Mouse (Mus musculus) spleen, postnatal 4 days (tissue): ENCODE measurements around the gene Tcp11l2.

ENCODE experiments used
- DNase-seq, 2 experiments: peaks; one replicate each; pipeline ENCODE4 v3.0.0; 2022; ENCODE audit warnings: low spot score in 2 of 2

Gene Tcp11l2

DNA sequence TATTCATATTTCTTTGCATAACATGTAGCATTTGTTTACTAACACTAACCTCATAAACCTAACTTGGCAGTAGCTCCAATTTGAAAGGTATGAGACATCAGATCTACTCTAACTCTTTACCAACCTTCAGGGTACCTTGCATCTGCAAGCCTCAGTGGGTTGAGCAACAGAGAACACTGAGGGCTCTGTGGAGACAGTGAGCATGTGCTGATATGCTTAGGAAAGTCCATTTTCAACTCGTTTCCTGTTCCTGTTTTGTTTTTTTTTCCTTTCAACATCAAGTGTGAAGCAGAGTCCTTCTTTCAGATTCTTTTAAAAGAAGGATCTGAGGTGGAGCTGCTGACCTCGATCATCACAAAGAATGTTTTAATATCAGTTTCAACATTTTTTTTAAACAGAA lies 20.3 kb upstream of the Tcp11l2 start:
- no peak for DNase-seq

DNA sequence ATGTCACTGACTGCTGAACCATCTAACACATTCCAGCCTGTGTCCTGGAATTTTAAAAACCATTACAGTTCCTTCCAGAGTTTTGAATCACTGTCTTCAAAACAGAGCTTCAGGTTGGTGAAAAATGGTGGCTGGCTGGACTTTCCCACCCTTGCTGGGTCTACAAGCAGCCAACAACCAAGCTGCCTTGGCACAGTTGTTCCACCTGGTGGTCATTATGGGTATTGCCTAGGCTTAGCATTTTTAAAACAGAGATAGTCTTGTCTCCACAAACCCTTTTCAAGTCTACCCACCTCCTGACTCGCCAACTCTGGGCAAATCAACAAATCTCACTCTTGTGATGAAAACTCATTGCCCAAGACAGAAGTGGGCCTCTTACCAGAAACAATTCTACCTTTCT lies 17.9 kb upstream of the Tcp11l2 start:
- no peak for DNase-seq

DNA sequence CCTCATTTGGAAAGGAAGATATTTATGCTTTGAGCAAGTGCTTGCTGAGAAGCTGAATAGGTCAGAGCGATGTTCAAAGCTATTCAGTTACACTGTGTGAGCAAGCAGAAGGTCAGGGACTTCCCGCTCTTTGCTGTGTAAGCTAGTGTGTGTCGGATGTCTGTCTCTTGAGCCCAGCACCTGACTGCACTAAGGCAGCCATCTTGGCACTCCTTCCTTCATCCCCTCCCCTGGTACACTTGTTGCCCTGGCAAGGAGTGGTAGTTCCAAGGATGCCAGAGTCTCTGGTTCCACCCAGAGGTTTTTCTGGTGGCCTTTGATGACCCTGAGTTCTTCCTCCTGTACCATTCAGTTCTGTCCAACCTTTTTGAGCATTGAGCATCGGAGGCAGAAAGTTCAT lies 16.4 kb upstream of the Tcp11l2 start:
- DNase-seq: no peak

DNA sequence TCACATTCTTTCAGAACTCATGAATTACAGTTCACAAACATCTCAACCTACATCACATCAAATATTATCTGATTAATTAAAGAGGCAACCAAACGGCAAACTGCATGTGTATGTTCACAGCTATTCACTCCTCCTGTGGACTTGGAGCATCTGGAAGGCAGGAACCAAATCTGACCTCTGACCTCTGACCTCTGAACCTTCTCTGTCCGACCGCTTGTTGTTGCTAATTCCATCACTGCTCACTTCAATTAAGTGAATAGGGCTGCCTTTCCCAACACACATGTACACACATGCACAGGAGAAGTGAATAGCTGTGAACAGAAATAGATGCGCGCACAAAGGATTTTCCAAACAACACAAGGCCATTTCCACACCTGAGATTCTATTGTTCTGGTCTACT lies 14.3 kb upstream of the Tcp11l2 start:
- no peak for DNase-seq

DNA sequence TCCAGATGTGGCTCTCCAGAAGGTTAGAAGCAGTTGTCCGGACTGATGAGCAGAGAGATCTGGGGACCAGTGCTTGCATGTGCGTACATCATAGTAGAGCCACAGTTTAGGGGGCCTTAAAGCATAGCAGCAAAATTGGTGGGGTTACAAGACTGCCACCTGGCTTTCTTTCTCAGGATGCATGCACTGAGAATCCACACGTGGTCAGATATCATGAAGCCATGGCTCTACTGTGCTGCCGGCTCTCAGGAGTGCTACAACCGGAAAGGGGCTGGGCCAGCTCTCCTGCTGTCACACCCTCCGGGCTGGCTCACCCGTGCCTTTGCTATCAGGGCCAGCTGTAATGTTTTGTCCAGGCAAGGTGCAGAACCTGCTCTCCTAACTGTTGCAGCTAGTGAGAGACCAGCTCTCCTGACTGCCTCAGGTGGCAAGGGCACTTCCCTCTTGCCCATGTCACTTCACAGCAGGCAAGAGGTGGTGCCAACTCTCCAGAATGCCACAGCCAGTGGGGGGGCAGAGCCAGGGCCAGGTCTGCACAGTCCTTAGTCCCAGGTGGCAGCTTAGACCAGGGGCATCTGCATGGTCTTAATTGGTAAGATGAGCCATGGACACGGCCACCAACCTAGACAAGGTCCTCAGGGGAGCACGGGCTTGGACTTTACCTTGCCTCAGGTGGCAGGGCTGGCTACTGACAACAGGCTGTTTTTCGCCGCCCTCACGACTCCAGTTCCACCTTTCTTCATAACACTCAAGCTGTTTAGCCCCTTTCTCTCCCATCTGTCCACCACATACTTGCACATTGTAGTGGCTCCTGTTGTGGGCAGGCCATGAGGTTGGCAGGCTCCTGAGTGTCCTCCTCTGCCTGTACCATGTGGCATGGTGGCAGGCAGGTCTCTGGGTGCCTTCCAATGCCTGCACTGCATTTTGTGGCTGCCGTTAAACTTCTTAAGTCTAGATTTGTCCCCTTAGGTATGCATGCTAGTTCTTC lies 13.6 kb upstream of the Tcp11l2 start:
- no peak for DNase-seq

DNA sequence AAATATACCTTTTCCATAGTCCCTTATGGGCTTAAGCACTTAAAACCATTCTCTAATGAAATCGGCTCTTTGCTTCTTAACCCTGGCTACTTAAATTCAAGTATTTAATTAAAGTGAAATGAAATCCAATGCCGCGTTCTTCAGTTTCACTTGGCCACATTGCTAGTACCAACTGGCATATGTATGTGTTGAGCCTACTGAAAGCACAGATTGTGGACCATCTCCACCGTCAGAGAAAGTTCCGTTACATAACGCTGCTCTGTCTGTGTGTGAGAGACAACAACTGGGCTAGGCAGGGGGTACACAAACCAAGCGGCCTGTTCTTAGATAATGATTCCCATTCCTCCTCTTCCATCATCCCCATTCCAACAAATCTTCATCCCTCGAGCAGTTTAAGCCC lies 12.0 kb upstream of the Tcp11l2 start:
- DNase-seq: no peak

DNA sequence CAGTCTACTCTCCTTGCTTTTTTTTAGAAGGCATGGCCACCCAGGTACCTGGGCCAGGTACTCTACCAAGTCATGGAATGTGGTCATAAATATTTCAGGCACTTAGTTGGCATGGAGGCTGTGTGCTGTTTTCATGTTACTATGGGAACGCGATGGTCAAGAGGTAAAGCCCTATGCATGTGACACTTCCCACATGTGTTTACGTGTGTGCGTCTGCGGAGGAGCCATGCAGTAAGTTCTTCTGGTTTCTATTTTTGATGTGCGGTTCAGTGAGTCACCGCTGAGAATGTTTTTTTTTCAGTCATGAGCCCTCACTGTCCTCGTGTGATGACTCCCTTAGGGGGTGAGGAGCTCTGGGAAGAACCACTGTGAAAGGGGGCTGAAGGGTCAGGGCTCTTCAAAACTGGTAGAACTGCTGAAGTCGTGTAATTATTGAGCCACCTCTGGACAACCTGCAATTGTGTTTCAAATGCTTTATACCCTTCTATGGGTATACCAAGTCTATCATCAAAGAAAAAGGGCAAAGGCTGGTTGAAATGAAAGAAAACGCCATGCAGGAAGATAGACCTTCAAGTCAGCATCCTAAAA lies 5.3 kb upstream of the Tcp11l2 start:
- no peak for DNase-seq

DNA sequence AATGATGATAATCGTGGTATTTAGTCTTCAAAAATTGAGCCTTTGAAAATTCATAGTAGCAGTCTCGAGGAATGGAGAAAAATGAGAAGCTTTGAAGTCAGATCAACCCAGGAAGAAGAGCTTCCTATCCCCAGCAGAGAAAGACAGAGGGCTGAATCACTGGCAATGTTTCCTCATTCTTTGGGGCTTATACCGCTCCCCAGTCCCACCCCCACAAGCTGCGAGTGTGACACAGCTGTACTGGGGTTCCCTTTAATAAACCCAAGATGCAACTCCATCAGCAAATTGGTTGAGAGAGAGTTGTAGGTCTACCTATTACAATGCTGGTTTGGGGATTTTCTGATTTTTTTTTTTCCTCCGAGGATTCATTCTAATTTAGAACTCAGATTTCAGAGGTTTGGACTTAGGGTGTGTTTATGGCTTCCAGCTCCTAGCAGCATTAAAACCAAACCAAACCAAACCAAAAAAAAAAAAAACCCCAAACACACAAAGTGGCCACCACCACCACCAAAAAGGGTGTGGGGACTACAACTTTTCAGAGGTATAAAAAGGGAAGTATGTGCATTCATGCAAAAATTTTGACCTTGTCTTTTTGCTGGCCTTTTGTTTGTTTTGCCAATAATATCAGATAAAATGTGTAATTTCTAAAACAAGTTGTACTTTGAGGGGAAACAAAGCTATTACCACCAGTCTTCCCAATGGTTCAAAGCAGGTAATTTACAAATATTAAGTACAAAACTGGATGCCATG lies 2.6 kb upstream of the Tcp11l2 start:
- DNase-seq: no peak

DNA sequence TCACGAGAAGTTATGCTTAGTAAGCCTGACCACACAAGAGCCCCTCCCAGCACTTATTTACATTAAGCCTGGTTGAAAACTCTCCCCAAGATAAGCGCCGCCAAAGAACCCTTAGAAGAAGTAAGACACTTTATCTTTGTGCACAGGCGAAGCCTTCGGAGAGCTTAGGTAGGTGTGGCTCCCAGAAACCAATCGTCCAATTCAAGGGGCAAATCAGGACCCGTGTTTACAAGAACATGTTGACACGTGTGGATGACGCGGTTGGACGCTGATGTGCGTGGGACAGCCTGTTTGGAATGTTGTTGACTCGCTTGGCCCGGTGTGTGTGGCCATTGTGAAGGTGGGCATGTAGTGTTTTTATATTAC lies 414 bp upstream of the Tcp11l2 start:
- no peak for DNase-seq

DNA sequence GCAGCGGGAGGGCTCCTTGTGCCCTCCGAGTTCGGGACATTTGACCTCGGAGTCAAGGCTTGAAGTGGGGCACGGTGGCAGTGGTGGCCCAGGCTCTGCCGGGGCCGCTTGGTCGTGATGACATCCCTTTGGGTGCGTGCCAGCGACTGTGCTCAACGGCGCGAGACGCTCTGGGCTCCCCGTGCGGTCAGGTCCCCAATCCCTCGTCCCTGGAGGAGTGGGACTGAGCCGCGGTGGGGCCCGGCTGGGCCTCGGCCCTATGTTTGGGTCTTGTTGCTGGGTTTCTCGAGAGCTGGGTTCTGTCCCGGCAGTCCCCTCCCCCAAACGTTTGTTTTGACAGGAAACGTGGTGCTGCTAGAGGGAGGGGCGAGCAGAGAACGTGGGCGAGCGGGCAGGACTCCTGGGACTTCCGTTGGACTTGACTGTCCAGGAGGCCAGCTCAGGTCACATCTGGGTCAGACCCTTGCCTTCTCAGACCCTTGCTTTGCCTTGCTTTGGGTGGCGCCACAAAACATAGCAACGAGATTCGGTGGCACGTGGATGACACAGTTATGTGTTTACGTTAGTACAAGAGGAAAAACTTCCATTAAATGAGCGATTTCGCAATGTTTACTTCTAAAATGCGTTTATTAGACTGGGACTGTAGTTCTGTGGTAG lies 773 bp downstream of the Tcp11l2 start:
- peak; percentile 73 to 90 for DNase-seq

DNA sequence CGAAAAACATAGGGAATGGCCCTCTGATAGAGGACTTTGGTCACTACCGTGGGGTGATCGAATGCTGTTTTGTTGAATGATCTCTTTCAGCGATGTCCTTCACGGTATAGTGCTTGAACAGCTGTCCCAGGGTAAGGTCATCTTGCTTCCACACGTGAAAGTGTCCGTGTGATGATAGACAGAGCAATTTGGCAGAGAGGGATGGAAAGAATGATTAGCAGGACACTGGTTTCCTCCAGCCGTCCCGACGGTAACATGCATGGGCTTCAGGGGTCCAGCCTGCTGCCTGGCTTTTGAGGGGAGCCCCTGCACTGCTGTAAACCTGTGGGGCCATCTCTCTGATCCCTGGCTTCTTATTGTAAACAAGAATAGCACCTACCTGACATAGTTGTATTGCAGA lies 2.3 kb downstream of the Tcp11l2 start:
- DNase-seq: no peak

DNA sequence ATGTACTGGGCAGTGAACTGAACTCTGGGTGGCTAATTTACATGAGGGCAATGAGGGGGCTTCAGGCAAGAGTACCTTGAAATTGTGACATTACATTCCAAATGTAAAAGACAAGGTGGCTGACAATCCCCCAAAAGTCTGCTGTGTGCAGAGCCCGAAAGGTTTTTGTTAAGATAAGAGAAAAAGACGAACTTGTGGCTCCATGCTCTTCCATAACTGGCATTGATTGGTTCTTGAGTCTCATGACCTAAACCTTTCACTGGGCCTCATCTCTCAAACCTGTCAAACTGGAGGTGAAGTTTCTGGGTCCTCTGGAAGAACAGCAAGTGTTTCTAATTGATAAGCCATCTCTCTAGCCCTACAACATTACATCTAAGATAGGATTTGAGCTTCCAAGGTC lies 3.1 kb downstream of the Tcp11l2 start:
- no peak for DNase-seq

DNA sequence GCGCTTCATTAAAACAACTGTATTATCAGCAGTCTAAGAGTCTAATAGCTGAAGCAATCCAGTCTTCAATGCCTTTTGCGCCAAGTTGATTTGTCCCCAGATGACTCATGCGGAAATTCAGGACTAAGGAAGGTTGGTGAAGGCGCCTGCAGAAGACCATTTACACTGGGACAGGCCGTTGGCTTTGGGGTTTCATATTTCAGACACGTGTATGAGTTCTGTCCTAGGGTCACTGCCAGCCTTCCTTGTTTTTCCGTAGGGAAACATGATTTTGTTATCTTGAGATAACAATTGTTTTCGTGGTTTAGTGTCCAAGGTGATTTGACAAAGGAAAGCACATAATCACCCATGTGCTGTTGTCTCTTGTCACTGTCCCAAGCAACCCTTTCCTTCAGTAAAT lies 4.8 kb downstream of the Tcp11l2 start:
- no peak for DNase-seq

DNA sequence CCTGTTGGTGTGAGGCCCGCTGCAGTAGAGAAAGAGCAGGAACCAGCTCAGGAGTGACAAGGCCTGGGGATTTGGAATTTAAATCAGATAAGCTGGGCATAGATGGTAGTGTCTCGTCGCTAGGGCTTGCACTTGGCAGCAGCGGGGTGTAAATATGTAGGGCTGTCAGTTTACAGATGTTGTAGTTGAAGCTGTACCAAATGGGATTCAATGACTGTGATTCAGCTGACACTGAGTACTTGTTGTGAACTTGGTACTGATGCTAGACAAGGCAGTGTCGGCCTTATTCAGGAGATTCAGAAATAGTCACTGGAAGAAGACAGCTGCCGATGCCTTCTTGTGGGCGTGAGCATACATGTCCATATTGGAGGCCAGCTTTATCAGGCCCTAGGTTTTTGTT lies 5.8 kb downstream of the Tcp11l2 start:
- DNase-seq: no peak

DNA sequence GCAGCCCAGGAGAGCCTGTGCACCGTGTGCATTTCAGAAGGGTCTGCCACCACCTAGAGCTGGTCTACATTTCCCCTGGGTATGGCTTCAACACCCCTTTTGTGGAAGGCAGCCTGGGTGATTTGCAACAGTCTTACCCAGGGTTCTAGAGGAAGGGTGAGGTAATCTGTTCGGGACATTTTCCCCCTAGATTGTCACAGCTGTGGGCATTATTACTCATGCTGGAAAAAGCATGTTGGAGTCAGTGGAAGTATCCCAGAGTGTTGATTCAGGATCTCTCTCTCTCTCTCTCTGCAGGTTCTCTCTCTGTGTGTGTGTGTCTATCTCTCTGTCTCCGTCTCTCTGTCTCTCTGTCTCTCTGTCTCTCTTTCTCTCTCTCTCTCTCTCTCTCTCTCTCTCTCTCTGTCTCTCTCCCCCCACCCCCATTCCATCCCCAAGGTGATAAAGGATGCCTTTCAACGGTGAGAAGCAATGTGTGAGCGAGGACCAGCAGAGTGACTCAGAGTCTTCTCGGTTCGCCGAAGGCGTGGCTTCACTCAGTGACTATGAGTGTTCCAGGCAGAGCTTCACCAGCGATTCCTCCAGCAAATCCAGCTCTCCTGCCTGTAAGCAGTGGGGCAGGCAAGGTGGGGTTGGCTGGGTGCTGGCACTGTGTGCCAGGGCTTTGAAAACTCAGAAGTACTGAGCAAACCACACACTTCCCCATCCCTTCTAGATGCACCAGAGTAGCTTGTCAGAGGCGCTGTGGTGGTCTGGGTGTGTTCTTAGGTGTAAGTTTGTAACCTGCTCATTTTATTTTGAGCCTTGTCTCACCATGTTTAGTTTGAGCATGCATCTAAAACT lies 8.2 kb downstream of the Tcp11l2 start:
- DNase-seq: no peak

DNA sequence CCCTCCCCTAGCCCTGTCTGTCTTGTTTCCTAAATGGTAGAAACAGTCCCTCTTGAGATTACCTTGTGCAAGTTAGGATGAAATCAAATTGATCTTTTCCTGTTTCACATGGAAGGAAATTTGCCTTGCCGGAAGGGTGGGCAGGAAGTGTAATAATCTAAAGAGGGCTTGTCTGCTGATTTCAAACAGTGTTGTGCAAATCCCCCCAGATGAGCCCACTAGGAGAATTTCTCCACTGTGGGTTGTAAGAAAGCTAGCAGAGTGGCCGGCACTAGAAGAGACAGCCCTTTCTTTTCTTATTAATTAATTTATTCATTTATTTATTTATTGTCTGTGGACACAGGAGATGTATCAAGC lies 8.8 kb downstream of the Tcp11l2 start:
- DNase-seq: no peak

DNA sequence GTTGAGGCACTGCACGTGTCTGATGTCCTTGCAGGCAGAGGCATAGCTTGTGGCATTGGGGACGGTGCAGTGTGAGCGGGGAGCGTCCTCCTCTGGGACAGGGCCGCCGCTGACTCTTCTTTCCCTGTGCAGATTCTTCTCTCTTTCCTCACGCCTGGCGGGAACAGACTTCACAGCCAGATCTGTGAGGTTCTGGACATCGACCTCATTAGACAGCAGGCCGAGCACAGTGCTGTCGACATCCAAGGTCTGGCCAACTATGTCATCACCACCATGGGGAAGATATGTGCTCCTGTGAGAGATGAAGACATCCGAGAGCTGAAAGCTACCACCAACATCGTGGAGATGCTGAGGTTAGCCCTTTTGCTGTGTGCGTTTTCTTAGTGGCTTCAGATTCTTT lies 14.5 kb downstream of the Tcp11l2 start:
- DNase-seq: no peak

DNA sequence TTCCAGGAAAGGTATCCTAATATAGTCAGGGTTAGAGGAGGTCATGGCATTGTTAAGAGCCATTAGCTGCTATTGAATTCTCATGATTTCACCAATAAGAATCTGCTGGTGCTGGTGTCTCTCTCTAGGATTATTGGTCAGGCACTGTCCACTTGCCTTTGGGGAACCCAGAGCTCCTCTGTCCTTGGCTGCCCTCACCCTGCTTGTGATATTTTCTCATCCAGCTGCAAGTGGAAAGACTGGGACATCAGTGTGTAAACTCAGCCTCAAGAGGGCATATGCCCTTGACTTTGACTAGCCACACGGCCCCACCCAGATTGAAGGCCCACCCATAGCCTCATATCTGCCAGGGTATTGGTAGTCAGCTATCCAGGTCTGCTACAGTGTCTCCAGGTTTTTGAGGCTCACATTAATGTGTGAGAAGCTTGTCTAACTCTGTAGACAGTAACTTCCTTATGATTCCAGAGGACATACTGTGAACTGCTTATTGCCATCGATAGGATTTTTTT lies 15.3 kb downstream of the Tcp11l2 start:
- no peak for DNase-seq

DNA sequence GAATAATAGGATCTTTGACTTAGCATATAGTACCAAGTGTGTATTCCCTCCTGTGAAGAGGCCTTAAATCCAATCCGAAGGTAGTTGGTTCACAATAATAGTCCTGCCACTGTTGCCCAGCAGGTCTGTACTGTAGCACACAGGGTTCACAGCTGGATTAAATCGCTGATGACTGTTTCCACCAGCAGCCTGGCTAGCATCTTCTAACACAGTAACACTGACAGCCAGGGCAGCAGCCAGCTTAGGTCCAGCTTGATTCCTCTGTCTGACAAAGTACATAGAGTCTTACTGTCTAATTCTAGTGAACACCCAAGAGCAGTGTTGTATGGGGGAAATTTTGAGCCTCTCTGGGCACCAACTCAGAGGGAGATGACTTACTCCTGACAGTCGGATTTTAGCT lies 16.3 kb downstream of the Tcp11l2 start:
- DNase-seq: no peak

DNA sequence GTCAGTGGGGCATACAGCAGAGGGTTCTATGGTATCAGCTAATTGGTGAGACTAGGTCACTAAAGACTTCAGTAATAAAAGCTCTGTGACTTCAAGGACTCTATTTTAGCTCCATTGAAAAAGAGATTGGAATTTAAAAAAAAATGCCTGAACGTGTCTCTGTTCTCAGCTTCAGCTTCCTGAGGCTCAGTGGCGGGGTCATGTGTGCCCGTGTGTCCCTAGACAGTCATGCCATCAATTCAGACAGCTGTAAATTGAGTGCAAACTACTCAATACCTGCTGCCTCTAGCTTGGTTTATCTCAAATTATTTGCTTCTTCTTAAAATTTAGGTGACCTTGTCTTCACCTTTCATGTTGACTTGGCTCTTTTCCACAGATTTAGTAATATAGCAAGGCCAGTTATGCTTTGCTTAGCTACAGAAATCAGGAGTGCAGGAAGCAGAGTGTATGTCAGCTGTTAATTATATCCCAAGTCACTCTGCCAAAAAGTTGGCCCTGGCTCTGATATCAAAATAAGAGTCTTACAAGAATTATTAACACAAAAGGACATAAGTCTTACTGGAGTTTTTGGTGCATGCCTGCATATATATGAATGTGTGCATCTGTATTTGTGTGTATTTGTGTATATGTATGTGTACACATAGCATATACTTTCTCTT lies 20.8 kb downstream of the Tcp11l2 start:
- DNase-seq: no peak

DNA sequence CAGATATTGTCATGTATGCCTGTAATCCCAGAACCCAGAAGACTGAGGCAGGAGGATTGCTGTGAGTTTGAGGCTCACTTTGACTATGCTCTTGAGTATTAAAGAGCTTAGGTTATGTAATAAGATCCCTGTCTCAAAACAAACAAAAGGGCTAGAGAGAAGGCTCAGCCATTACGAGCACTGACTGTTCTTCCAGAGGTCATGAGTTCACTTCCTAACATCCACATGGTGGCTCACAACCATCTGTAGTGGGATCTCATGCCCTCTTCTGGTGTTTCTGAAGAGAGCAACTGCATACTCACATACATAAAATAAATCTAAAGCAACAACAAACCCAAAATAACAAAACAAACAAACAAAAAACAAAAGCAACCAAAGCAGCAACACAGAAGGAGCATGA lies 21.7 kb downstream of the Tcp11l2 start:
- DNase-seq: no peak
